Mouse (Mus musculus) skeletal muscle tissue, adult 2 months (tissue): ENCODE measurements around the gene Dedd.
"Not testable (repeated sequence)": the region's sequence is repeated elsewhere in the genome, so short reads cannot be mapped to it uniquely, and the experiment has no call there.

Source experiments
- DNase-seq: peaks from one replicate; pipeline ENCODE4 v3.0.0-alpha.2; 2012; ENCODE audit warnings: low read depth, low spot score

The Dedd gene

DNA sequence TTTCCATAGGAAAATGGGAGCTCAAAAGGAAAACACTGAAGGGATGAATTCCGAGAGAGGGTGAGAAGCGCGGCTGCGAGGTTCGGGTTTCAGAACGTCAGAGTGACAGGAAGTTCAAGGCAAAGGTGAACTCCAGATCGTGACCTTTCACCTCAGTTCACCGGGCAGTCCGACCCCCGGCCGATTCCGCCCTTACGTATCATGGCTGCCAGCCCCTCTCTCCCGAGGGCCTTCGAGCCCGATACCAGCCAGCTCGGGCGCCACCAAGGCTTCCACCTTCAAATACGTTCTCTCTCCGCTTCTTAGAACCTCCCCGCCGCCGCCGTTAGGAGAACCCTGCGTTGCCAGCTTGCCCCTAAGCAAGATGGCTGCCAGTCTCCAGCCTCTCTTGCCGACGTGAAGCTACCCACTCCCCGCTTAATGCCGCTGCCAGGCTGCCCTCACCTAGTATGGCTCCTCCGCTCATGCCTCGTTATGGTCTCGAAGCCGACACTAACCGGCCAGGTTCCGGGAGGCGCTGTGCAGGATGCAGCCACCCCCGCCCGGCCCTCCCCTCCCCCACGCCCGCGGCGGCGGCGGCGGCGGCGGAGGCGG is at the start of gene Dedd:
Dedd (plus strand) TSS at position 307 of the 594 bp plus-strand sequence.
- DNase-seq, result peak; percentile 92

DNA sequence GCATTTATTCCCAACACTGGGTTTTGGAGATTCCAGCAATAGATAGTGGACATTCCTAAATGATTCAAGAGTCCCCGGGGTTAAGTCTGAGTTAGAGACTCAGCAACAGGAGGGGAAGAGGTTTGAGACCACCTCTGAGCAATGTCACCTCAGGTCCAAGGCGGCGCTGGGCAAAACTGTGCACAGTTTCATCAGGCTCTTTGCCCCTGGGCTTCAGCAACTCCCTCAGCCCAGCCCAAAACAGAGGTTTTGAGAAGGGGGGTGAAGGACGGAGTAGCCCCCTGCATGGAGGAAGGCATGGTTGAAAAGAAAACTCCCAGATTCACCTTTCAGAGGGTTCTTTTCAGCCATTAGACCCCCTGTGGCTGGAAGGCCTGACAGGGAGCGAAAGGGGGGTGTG is 49.2 kb upstream of the Dedd start:
- no peak for DNase-seq

DNA sequence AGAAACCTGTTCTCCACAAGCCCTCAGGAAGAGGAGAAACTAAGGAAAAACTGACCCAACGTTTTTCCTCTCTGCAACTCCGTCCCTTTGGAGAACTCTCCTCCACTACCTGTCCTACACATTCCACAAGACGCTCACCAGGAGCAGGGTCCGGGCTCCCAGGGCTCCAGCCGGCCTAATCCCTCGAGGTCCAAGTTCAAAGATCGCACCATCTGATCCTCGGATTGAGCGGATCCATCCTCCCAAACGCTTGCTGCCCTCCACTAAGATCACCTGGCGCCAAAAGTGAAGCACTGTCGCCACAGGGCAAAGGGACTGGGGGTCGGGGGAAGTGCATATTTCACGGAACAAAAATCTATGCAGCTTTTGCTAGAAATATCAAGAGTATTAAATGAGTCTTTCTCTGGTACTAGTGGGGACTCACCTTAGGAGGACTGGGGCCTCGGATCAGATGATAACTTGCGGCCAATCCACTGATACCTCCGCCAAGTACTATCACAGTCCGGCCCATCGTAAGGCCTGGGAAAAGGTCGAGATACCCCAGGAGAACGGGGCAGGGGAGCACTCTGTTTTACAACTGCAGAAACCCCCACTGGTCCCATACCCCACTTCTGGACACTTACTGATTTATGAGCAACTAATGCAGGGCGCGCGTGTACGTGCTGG is 48.6 kb upstream of the Dedd start:
- DNase-seq, result no peak

DNA sequence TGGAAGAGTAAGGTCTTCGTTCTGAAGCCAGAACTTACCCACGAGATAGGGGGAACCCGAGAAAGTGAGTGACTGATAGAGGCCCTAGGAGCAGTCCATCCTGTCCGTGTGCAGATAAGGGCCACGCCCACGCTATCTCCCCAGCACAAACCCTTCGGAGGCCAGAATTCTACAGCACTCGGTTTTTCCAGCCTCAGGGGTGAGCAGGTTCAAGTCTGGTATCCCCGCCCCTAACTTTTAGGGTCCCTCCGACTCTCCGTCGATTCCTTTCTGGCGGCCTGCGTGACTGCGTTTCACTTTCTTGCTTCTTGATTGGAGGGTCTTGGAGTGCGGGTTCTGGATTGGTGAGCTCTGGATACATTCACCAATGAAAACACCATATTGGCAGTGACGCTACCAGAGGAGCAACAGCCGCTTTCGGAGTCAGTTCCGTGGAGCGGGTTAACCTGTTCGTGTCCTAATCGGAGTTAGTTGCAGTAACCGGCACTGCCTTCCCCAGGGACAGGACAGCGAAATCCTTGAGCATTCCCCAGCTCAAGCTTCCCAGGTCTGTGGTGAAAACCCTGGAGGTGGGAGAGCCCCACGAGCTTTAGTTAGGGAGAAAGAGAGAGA is 47.9 kb upstream of the Dedd start, which contains the start of gene Ppox:
Ppox (minus strand) TSS at position 271 of the 612 bp plus-strand sequence.
- peak; percentile 96 for DNase-seq

DNA sequence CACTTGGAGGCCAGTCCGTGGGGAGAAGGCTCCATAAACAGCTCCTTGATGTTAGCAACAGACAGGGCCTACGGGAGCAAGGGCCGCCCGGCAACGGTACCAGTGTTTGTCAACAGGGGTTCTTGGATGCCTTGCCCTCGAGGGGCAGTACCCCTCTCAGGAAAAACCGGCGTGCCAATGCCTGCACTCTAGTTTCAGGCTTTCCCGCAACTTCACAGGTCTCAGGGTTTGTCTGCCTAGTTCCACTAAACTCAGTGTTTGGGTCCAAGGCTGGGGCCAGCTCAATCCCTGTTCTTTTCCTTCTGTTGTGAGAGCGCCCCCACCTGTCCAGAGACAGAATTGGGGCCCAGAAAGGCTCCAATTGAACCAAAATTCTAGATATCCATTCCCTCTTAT is 47.4 kb upstream of the Dedd start:
- DNase-seq, result peak; percentile 60

DNA sequence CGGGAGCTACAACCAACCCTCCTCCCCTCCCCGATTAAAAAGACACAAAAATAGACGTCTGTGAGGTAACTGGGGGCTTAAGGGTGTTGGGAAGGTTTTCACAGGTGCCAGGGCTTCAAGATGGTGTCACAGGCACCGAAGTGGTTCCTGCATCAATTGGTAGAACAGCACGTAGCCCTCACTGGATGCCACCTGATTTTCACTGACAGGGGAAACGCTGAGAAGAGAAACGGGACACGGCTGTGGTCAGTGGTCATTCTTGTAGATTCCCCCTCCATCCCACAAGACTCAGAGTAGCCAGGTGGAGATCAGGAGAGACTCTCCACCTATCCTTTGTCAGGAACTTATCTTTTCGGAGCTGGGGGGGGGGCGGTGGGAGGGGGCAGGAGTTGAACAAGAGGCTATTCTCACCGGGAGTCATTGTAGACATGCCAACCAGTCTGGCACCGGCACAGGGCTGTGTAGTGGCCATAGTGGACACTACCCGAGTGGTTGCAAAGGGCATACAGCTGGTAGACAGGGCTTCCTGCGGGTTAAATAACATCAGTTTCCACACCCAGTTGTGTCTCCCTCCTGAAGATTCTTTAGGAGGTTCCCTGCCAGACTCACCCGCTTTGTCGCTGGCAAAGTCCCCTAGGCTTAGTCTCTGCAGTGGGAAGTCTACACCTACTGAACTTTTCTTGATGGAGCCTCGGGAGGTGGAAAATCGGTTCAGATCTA is 46.7 kb upstream of the Dedd start:
- DNase-seq, result no peak

DNA sequence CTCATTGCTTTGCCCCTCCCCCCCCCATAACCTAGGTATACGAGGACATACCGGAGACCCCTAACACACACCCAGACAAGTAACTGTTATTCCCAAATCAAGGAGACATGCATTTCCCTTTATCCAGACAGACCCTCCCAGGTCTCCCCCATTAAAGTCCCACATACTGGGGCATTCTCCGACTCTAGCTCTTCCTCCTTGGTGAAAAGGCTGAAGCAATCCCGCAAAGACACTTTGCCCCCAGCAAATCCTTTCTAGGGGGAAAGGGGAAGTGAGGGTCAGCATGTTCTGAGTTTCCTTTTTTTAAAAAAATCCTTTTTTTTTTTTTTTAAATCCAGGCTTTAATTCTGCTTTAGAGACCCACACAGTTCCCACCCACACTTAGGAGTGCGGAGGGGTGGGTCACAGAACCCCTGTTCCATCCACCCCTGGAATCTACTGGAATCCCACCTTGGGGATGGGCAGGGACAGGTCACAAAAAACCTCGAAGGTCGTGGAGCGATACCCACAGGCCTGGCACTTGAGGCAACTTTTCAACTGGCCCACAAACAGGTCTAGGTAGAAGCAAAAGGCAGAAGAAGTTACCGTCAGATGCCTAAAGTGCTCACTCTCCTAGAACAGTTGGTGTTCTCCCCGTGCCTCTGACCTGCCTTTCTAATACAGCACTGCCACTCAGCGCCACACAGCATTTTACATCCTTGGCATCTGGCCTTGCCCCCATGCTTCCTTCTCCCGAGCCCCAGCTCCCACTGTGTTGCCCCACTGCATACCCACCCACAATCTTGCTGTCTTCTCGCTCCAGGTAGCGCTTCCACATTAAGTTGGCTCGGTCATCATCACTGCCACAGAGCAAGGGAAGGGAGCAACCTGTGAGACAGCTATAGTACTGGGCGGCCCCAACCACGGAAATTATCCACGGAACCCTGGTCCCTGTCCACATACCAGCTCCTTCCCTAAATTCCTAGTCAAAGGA is 45.5 kb upstream of the Dedd start:
- no peak for DNase-seq

DNA sequence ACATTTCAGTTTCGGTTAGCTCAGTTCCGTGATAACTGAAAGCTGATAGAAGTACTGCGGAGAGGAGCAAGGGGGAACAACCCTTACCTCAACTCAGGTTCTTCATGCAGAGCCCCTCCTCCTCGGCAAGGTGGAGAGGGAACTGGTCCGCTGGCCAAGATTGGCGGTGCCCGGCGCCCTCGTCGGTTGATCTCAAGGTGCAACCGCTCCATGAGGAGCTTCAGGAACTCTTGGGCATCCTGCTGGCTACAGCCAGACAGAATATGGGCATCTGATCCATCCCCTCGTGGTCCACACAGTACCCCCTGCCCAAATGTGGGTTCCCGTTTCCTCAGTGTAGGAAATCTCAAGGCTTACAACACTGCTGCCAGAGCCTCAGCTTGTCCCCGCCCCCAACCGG is 44.5 kb upstream of the Dedd start:
- no peak for DNase-seq

DNA sequence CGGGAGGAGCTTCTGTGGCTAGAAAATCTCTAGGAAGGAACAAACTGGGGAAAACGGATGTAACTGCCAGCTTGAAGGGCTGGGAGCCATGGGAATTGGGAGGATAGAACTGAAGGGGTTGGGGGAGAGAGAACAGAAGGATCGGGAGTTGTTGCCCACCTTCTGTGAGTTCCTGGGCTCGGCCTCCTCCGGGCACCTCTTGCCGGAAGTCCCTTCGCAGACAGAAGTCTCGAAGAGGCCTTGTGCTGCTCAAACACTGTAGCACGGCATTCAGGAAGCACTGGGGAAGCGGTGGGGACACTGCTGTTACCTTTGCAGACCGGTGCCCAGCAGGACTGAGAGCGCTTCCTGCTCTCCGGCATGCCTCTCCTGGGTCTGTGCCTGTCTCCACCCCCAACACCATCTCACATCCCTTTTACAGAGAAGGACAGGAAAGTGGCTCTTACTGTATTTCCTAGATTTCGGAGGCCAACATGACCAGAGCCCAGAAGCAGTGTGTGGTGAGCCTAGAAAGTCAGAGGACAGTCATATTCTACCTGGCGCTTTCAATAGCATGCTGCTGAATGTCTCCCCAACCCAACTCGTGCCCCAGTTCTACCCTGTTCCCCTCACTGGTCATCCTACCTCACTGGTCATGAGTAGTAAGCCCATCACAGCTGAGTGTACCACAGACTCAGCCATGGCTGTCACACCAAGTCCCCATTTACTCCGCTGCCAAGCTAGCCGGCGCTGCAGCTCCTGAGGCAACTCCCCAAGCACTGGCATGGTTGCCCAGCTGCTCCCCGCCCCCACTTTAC is 43.7 kb upstream of the Dedd start:
- no peak for DNase-seq

DNA sequence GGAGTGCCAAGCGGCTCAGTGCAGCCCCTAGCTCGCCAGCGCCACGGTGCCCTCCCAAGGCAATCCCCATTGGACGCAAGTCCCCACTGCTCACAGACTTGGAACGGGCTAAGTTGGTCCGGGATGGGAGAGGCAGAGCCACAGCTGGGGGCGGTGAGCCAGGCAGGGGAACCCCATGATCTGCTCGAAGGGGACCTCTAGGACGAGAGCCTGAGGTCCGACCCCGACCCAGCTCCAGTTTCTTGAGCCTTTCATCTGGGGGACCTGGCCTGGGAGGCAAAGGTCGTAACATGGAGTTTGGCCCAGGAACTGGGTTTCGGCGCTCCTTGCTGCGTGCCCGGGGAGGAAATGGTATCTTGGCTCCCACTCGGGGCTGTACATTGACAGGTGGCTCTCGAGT is 42.4 kb upstream of the Dedd start:
- no peak for DNase-seq

DNA sequence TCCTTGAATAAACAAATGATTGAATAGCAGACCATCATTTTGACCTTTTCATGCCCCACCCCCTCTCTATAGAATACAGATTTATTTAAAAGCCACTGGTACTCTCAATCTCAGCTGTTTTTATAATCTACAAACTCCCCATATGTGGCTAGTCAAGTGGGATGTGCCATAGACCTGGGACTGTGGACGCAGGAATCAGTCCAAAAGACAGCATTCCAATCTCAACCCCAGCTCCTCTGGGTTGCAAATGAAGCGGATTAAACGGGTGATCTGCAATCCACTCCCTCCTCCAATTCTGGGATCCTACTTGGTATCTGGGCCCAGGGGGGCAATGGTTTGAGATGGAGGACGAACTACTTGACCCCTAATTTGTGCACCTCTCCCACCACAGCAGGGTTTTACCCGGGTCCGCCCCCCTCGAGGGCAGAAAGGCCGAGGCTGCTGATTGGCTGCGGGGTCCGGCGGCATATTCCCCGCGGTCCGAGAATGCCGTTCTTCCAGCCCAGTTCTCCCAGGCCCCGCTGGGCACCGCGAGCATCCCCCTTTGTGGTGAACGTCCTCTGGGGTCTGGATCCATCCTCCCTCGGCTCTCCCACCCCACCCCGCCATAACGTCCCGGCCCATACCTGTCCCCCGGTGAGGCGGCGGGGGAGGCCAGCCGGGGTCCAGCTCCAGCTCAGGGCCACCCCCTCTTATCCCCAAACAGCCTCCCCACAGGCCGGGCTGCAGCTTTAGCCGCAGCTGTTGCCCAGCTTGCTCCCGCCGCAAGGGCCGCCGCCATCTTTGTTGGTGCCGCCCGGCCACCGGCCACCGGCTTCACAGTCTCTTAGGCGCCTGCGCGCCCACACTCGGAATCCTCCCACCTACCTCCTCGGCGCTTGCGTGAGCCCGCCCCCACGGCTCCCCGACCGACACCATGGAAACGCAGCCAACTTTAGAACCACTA is 41.5 kb upstream of the Dedd start, which contains the start of gene Usp21:
Usp21 (minus strand) TSS at position 856 of the 946 bp plus-strand sequence.
- DNase-seq, result peak; percentile 89

DNA sequence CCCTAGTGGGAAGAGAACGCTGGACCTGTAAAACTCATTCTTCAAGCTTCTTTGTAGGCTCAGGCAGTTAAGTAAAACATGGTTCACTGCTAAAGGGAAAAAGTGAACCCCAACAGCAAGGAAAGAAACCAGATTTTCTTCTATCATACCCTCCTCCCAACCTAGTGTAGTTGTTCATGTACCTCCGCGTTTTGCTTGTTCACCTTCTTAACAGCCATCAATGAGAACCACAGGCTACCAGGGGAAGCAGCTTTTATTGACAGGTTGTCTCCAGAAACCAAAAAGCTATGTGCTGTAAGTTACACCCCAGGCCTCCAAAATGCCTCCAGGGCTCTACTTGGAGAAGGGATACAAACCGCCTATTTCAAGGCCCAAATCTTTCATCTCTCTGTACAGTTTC is 40.6 kb upstream of the Dedd start:
- no peak for DNase-seq

DNA sequence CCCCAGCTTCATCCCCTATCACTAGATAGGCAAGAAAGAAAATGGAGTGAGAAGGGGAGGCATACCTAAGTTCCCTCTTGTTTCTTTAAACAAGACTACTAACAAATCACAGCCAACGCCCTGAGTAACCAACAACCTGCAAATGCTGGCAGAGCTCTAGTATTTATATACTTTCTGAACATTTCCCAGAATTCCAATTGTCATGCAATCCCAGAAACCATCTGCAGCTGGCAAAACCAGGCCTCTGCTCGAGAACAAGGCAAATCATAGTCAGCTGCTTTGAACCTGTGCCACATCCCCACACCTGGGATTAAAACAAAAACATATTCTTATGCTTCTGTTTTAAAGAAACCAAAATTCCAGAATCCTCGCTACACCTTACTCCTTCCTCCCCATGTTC is 35.6 kb upstream of the Dedd start:
- DNase-seq, result no peak

DNA sequence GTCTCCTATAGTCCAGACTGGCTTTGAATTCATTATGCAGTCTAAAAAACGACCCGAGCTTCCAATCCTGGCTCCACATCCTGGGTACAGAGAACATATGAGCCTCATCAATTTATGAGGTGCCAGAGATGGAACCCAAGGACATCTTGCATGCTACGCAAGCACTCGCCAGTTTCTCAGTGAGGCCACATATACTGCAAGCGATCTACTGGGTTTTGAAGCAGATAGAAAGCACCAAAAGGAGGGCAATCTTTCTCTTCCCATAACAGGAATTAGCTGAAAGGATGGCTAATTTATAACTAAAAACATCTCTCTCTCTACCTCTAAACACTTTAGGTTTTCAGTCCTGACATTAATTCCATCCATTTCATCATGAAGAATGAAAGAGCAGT is 35.0 kb upstream of the Dedd start:
- no peak for DNase-seq

DNA sequence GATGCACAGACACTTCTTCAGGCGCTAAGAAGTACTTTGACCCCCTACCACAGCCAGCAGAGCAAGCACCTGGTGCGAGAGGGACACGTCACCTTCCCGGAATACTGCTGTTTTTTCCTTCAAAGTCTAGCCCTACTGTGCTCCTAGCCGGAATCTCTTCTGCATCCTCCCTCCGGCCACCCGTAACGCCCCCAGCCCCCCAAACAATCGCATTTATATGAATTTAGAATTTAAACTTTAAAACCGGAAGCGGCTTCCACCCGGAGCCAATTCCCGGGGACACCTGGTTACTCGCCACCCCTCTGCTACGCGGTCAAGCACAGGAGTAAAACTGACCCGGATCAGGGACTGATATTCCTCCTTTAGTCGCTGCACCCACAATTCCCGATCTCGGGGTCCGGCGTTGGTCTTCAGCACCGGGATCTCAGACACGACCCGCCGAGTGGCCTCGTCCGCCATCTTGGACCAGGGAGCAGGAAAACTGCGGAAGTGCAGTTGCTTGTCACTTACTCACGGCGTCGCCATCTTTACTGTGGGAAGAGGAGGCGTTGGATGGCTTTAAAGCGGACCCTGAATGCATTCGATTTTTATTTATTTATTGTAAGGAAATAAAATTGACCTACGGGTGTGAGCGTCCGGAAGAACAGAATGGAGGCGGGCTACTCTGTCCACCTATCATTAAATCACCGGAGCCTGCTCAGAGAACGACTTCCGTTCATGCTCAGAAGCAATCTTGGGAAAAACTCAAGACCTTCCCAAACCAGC is 34.5 kb upstream of the Dedd start, which contains the start of gene Ufc1:
Ufc1 (minus strand) TSS at position 727 of the 765 bp plus-strand sequence.
- DNase-seq, result peak; percentile 78

DNA sequence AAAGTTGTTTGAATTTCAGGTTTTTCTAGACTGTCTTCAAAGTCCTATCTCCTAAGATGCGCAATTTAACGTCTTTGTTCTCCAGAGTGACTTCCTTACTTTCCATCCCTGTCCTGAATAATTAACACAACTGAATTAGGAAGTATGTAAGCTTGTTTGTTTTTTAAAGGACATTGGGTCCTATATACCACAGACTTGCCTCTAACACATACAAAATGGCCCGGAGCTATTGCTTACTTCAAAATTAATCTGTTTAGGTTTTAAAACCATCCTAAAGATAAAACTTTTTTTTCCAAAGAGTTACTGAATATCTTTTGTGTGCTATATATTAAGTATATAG is 33.9 kb upstream of the Dedd start:
- DNase-seq, result no peak

DNA sequence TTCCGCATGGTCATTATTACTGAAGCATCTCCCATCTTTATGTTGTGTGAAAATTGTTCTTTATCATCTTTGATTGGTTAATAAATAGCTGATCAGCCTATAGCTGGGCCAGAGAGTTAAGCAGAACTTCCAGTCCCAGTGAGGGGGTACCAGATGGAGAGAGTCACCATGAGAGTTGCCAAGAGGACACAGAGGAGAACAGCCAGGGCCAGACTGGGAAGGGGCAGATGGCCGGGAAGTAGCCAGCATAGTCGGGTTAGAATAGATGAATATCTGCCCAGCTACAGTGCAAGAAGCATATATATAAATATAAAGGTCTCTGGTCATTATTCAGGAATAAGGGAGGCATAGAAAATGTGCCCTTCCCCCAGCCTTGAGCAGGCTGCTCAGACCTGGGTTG is 30.7 kb upstream of the Dedd start:
- no peak for DNase-seq

DNA sequence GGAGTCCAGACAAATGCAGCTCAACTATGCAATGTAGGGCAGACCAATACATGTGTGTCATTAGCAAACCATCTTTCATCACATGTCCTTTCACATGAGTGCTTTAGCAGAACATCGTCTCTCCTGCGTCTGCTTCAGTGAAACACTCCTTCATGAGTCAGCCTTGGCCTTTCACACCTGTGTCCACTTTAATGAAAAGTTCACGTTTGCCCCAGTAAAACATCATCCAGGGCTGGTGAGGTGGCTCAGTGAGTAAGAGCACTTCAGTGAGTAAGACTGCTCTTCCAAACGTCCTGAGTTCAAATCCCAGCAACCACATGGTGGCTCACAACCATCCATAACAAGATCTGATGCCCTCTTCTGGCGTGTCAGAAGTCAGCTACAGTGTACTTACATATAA is 22.8 kb upstream of the Dedd start:
- DNase-seq, result not testable (repeated sequence)

DNA sequence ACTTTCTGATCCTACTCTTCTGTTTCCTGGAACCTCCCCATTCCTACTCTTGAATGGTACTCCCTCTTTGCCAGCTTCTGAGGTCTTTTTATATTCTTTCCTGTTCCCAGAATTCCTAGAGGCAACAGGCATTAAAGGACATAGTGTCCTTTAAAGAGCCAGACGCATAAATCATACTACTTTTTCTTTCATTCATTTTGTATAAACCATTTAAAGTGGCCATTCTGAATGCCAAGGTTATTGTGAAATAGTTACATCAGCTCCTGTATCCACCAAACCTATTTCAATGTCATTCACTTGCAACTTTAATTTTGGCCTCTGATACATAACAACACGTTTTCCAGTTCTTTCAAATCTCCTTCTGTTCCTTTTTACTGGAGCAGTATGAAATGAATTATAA is 19.6 kb upstream of the Dedd start:
- no peak for DNase-seq
